Mouse (Mus musculus): ENCODE measurements around the gene Gramd4. TPM values are rescaled to one million over a fixed set of nuclear protein-coding genes. Genes with fewer than 3 reads are reported as not detected.
A peak's percentile ranks its signal among the peaks of the same experiment; 100 is the strongest.

The Gramd4 gene
- polyA plus RNA-seq, 1 experiment from 2014 or later, result 33.3 TPM

GRCm38 (mm10) chr15:86032811-86033190 lies 24.7 kb upstream of the Gramd4 start:
- no peak for ATAC-seq (ENCODE audit: low FRiP score, low read depth)
- peak overlapping the region; percentile 64 for H3K4me3 ChIP-seq
- no peak overlapping the region for H3K27ac ChIP-seq
- under 1% methylated on average over 38 of the region's 38 CpGs for WGBS
- peaks cover 17% of the 10 kb centered on the region for H3K9me3 ChIP-seq
- H3K4me1 ChIP-seq, result peaks cover 54% of the 10 kb centered on the region
- peaks cover 33% of the 10 kb centered on the region for H3K27me3 ChIP-seq (replicated peaks)
- peaks cover 27% of the 10 kb centered on the region for H3K36me3 ChIP-seq
- peak overlapping the region; percentile 90 for H3K4me2 ChIP-seq (replicated peaks)
- peak overlapping the region; percentile 70 for H3K9ac ChIP-seq

GRCm38 (mm10) chr15:86033191-86033841 lies 24.2 kb upstream of the Gramd4 start, which contains the start of gene Celsr1:
Gene Celsr1 (minus strand): TSS chr15:86033777.
- Histone ChIP-seq H3K36me3 (peaks cover 27% of the 10 kb centered on the region), H3K4me3 (peak within 1 kb of the TSS; percentile 64), H3K4me1 (peaks cover 49% of the 10 kb centered on the region), H3K9ac (peak within 1 kb of the TSS; percentile 70), H3K27me3 (replicated peaks) (peaks cover 33% of the 10 kb centered on the region), H3K4me2 (replicated peaks) (peak within 1 kb of the TSS; percentile 90), H3K9me3 (peaks cover 17% of the 10 kb centered on the region), H3K27ac (peak within 1 kb of the TSS; percentile 15; the same call in 1 of the 2 replicates)
- under 1% methylated on average over 80 of the region's 80 CpGs for WGBS
- 0 out of 2 replicates have a peak, but pooled peaks have one; percentile 21 for ATAC-seq (ENCODE audit: low FRiP score, low read depth)

- peak; percentile 78 for ATAC-seq (ENCODE audit: low FRiP score, low read depth)
- Histone ChIP-seq H3K4me1 (peaks cover 42% of the 10 kb centered on the region), H3K27me3 (replicated peaks) (peaks cover 33% of the 10 kb centered on the region)
Observed at GRCm38 (mm10) chr15:86034021-86034523, 23.4 kb upstream of the Gramd4 start.

GRCm38 (mm10) chr15:86034781-86035360 lies 22.6 kb upstream of the Gramd4 start:
- Histone ChIP-seq H3K27ac (no peak overlapping the region), H3K36me3 (peaks cover 24% of the 10 kb centered on the region), H3K4me2 (replicated peaks) (peak overlapping the region; percentile 90), H3K27me3 (replicated peaks) (peaks cover 33% of the 10 kb centered on the region), H3K4me3 (no peak overlapping the region), H3K4me1 (peaks cover 34% of the 10 kb centered on the region), H3K9me3 (peaks cover 17% of the 10 kb centered on the region), H3K9ac (no peak overlapping the region)
- ATAC-seq (ENCODE audit: low FRiP score, low read depth), result no peak
- WGBS, result 3% methylated on average over 12 of the region's 12 CpGs

More at GRCm38 (mm10) chr15:86034021-86034523, 23.4 kb upstream of the Gramd4 start:
- H3K36me3 ChIP-seq, result peaks cover 27% of the 10 kb centered on the region
- H3K4me3 ChIP-seq, result peak overlapping the region; percentile 64
- H3K4me2 ChIP-seq (replicated peaks), result peak overlapping the region; percentile 90
- WGBS, result under 1% methylated on average over 42 of the region's 44 CpGs
- H3K9ac ChIP-seq, result peak overlapping the region; percentile 70; the same call in 1 of the 2 replicates
- H3K27ac ChIP-seq, result 0 out of 2 replicates have a peak overlapping the region, but pooled peaks have one; percentile 15
- peaks cover 17% of the 10 kb centered on the region for H3K9me3 ChIP-seq

- Histone ChIP-seq H3K27ac (no peak overlapping the region), H3K4me3 (no peak overlapping the region), H3K4me1 (peaks cover 32% of the 10 kb centered on the region), H3K9ac (no peak overlapping the region), H3K9me3 (peaks cover 7% of the 10 kb centered on the region), H3K4me2 (replicated peaks) (no peak overlapping the region), H3K36me3 (peaks cover 14% of the 10 kb centered on the region), H3K27me3 (replicated peaks) (peaks cover 33% of the 10 kb centered on the region)
- WGBS, result 63% methylated on average over 3 of the region's 3 CpGs
- ATAC-seq (ENCODE audit: low FRiP score, low read depth), result no peak
Observed at GRCm38 (mm10) chr15:86035913-86036312, 21.6 kb upstream of the Gramd4 start.

- Histone ChIP-seq H3K9ac (no peak overlapping the region), H3K4me3 (no peak overlapping the region), H3K27ac (no peak overlapping the region), H3K36me3 (no peaks in the 10 kb centered on the region), H3K4me2 (replicated peaks) (0 out of 2 replicates have a peak overlapping the region, but pooled peaks have one; percentile 5), H3K9me3 (no peaks in the 10 kb centered on the region), H3K27me3 (replicated peaks) (peaks cover 17% of the 10 kb centered on the region), H3K4me1 (peaks cover 14% of the 10 kb centered on the region)
- WGBS, result 0% methylated on average over 2 of the region's 2 CpGs
- peak; percentile 55 for ATAC-seq (ENCODE audit: low FRiP score, low read depth)
Observed at GRCm38 (mm10) chr15:86038802-86039201, 18.7 kb upstream of the Gramd4 start.

- Histone ChIP-seq H3K9me3 (no peaks in the 10 kb centered on the region), H3K4me2 (replicated peaks) (no peak overlapping the region), H3K9ac (no peak overlapping the region), H3K27me3 (replicated peaks) (no peaks in the 10 kb centered on the region), H3K27ac (no peak overlapping the region), H3K36me3 (no peaks in the 10 kb centered on the region), H3K4me1 (no peaks in the 10 kb centered on the region), H3K4me3 (no peak overlapping the region)
- no peak for ATAC-seq (ENCODE audit: low FRiP score, low read depth)
- WGBS, result 90% methylated on average over 5 of the region's 5 CpGs
Observed at GRCm38 (mm10) chr15:86041421-86041820, 16.1 kb upstream of the Gramd4 start.

GRCm38 (mm10) chr15:86042364-86042763 lies 15.1 kb upstream of the Gramd4 start:
- Histone ChIP-seq H3K4me1 (no peaks in the 10 kb centered on the region), H3K9ac (no peak overlapping the region), H3K9me3 (no peaks in the 10 kb centered on the region), H3K27ac (no peak overlapping the region), H3K4me2 (replicated peaks) (no peak overlapping the region), H3K4me3 (no peak overlapping the region), H3K27me3 (replicated peaks) (no peaks in the 10 kb centered on the region), H3K36me3 (no peaks in the 10 kb centered on the region)
- WGBS, result 49% methylated on average over 4 of the region's 4 CpGs
- ATAC-seq (ENCODE audit: low FRiP score, low read depth), result no peak

- H3K4me3 ChIP-seq, result no peak overlapping the region
- ATAC-seq (ENCODE audit: low FRiP score, low read depth), result no peak
- no peaks in the 10 kb centered on the region; the same call in 1 of the 2 replicates for H3K4me1 ChIP-seq
- no peak overlapping the region for H3K9ac ChIP-seq
- H3K27ac ChIP-seq, result no peak overlapping the region
- WGBS, result 91% methylated on average over 3 of the region's 3 CpGs
- H3K36me3 ChIP-seq, result no peaks in the 10 kb centered on the region
- H3K9me3 ChIP-seq, result no peaks in the 10 kb centered on the region
- no peak overlapping the region for H3K4me2 ChIP-seq (replicated peaks)
- no peaks in the 10 kb centered on the region for H3K27me3 ChIP-seq (replicated peaks)
Observed at GRCm38 (mm10) chr15:86049510-86049909, 8.0 kb upstream of the Gramd4 start.

GRCm38 (mm10) chr15:86050170-86050743 lies 7.2 kb upstream of the Gramd4 start:
- no peak overlapping the region for H3K4me2 ChIP-seq (replicated peaks)
- H3K27ac ChIP-seq, result no peak overlapping the region
- H3K9me3 ChIP-seq, result no peaks in the 10 kb centered on the region
- 77% methylated on average over 4 of the region's 4 CpGs for WGBS
- H3K4me1 ChIP-seq, result no peaks in the 10 kb centered on the region; the same call in 1 of the 2 replicates
- H3K9ac ChIP-seq, result no peak overlapping the region
- no peak overlapping the region for H3K4me3 ChIP-seq
- H3K36me3 ChIP-seq, result no peaks in the 10 kb centered on the region
- H3K27me3 ChIP-seq (replicated peaks), result no peaks in the 10 kb centered on the region
- ATAC-seq (ENCODE audit: low FRiP score, low read depth), result no peak

GRCm38 (mm10) chr15:86051152-86051551 lies 6.3 kb upstream of the Gramd4 start:
- Histone ChIP-seq H3K9ac (no peak overlapping the region), H3K4me3 (no peak overlapping the region), H3K9me3 (no peaks in the 10 kb centered on the region), H3K4me2 (replicated peaks) (no peak overlapping the region), H3K27me3 (replicated peaks) (no peaks in the 10 kb centered on the region), H3K27ac (no peak overlapping the region), H3K36me3 (no peaks in the 10 kb centered on the region), H3K4me1 (no peaks in the 10 kb centered on the region; the same call in 1 of the 2 replicates)
- 89% methylated on average over 10 of the region's 10 CpGs for WGBS
- ATAC-seq (ENCODE audit: low FRiP score, low read depth), result no peak

GRCm38 (mm10) chr15:86051878-86052478 lies 5.5 kb upstream of the Gramd4 start:
- Histone ChIP-seq H3K4me3 (no peak overlapping the region), H3K27ac (no peak overlapping the region), H3K9me3 (no peaks in the 10 kb centered on the region), H3K4me1 (no peaks in the 10 kb centered on the region; the same call in 1 of the 2 replicates), H3K9ac (no peak overlapping the region), H3K36me3 (no peaks in the 10 kb centered on the region), H3K4me2 (replicated peaks) (no peak overlapping the region), H3K27me3 (replicated peaks) (no peaks in the 10 kb centered on the region)
- no peak for ATAC-seq (ENCODE audit: low FRiP score, low read depth)
- 66% methylated on average over 6 of the region's 6 CpGs for WGBS

Data from neural tube, embryonic 12.5 days (tissue).